Mouse (Mus musculus) embryo, embryonic 9.5 days (tissue): ENCODE measurements around the gene Aanat.

Experiments used
- DNase-seq: peaks from one replicate; pipeline ENCODE4 v3.0.0-alpha.2; 2017; ENCODE audit errors: extremely low spot score

Gene Aanat

DNA sequence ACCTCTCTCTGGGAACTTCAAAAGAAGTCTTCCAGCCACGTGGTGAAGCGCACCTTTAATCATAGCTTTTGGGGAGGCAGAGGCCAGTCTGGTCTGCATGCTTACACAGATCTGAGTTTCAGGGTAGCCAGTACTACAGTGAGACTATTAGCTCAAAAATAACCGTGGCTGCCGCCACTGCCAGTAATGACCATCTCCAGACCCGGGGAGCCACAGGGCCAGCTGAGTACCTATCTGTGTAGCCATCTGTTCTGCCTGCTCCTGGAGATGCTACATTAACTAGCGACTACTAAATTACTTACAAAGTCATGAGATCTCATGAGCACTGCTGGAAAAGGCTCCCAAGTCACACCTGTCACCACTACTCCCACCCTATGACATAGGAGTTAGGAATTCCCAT, 11.2 kb upstream of the Aanat start:
- no peak for DNase-seq

DNA sequence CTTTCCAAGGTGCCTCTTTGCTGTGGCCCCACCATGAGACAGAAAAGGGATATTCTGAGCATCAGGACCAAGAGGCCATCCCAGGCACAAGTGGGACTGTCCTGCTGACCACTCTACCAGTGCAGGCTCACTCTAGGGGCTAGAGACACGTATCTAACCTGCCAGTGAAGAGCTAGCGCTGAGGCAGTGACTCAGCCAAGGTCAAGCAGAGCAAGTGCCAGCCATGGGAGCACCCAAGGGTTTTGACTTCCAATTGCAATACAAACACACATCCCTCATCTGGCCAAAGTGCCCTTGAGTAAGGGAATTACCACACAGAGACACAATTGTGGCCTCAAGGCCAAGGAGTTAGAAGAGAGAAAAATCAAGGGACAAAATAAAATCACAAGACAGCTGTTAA, 10.8 kb upstream of the Aanat start:
- DNase-seq, result no peak

DNA sequence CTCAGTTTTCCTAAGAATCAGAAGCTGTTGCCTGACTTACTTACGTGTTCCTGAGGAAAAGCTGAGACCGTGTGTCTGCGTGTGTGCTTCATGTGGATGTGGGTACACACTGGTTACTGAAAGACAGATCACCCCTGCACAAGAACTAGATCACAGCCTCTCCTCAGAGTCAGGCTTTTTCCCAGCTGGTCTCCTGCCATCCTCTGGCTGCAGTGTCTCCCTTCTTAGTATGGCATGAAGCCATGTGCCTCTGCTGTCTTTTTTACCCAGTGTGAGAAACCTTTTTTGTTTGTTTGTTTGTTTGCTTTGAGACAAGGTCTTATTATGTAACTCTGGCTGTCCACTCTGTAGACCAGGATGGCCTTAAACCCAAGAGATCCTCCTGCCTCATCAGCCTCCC, 7.0 kb upstream of the Aanat start:
- DNase-seq, result no peak

DNA sequence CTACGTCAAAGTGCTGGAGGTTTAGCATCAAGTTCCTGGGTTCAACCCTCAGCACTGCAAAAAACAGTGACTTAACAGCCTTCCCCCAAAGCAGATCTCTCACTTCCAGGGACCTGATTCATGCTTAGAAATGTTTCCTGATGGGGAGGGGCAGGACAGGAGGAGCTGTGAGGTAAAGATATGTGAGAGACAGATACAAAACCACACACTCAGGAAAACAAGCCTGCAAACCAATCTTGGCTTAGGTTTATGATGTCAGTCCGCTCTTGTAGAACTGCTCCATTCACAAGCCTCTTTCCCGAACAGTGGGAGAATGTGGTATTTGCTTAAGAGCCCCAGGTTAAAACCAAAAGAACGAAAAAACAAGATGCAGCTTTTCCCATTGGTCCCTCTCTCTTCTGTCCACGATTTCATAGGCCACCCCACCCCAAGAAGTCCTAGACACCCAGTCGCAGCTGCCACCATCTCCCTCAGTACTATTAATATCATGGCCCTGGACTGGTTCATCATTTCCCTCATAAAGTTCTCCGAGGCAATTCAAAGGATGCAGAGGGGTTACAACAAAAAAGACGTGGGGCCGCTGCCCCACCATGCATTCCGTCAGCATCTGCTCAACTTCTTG, 6.1 kb upstream of the Aanat start:
- no peak for DNase-seq

- peak; percentile 68 for DNase-seq
These were observed 5.4 kb upstream of the Aanat start for GRCm38 (mm10) chr11:116580711-116581375.

DNA sequence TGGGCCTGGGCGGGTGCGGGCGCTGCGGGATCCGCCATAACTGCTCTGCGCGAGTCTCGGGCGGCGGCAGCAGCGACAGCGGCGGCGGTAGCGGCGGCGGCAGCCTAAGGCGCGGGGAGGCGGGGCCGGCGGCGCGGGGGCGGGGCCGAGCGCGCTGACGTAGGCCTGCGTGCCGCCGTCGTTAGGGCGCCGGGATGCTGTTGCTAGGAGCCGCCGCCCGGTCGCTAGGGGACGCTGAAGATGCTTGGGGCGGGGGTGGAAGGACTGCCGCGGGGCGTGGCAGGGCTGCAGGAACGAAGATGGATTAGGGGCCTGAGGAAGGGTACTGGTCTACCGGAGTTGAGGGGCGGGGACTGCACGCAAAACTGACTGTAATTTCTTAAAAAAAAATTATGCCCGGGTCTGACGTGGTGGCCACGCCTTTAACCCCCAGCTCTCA, 4.8 kb upstream of the Aanat start, which contains the start of gene Ube2o:
TSS of gene Ube2o (minus strand) at position 72 of the 439 bp plus-strand sequence.
- peak; percentile 88 for DNase-seq

- DNase-seq, result no peak
These were observed 550 bp upstream of the Aanat start for GRCm38 (mm10) chr11:116585682-116586081.

DNA sequence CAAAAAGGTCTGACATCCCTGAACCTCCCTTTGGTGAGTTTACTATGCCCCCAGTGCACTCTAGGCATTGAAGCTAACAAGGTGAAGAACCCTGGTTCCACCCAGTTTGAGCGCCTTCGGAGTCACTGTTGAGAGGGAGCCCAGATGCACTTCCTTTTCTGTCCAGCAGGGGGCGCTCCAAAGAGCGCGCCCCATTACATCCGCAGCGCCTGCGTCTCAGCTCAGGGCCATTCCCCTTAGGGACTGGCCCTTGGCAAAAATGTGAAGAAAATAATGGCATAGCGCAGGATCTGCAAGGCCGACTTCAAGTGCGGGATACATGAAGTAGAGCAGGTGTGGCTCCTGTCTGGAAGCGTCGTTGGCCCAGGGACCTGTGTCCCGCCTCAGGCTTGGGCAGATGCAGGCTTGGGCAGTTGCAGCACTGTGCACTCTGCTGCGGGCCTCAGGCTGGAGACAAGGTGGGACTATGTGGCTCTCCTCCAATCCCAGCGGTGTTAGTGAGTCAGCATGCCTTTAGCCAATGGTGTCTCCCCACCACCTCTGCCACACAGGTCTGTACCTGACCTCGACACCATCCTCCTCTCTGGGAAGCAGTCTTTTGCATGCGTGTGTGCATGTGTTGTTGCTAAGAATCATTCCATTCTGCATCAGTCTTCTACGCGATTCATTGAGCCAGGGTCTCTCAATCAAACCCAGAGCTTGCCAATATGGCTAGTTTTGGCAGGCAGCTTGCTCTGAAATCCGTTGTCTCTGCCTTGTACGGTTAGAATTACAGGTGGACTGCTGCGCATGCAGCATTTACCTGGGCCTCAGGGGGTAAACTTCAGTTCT, 784 bp downstream of the Aanat start:
- peak; percentile 70 for DNase-seq

DNA sequence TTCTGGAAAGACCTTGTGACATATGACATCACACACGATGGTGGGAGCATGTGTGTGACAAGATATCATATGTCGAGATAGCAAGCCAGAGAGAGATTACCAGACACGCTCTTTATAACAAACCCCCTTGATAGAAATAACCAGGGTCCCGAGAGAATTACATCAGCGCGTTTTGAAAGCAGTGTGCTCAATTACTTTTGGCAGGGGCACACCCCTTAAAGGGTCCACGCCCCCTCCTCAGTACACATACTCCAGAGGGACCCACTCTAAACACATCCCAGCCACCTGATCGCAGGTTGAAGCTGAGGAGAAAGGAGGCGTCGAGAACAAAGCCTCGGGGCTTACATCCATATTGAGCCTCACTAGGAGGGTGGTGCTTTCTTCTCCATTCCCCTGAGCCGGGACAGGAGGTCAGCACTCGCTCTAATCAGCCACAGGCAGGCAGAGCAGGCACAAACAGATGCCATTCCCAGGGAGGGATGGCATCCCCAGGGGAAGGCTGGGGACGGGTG, 2.8 kb downstream of the Aanat start:
- DNase-seq, result no peak

GRCm38 (mm10) chr11:116589574-116589973, 3.3 kb downstream of the Aanat start:
- no peak for DNase-seq

DNA sequence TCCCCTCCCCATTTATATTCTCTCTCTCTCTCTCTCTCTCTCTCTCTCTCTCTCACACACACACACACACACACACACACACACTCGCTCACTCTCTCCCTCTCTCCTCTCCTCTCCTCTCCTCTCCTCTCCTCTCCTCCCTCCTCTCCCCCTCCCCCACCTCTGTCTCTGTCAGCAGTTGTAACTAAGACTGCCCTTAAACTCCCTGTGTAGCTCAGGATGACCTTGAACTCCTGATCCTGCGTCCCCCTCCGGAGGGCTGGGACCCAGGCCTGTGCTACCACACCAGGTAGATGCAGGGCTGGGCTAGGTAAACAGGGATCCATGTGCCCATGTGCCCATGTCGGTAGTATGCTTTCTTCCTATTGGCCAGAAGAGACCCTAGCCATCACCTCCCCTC, 5.4 kb downstream of the Aanat start:
- no peak for DNase-seq

- DNase-seq, result peak; percentile 92
These were observed 6.2 kb downstream of the Aanat start for GRCm38 (mm10) chr11:116592428-116592827.

DNA sequence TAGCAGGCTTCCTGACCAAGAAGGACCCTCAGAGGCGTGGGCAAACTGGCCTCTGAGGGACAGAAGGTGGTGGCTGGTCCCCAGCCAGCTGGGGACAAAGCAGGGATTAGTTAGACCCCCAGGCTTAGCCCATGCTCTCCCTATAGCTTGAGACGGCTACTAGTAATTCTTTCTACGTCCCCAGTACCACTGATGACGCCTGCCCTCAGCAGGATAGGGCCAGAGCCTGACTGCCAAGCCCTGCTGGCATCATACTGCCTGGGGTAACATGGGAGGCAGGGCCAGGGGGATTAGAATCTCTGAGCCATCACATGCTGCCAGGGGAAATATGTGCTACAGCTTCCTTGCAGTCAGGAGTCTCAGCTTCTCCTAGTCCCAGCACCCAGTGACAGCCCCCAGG, 7.1 kb downstream of the Aanat start:
- DNase-seq, result no peak

DNA sequence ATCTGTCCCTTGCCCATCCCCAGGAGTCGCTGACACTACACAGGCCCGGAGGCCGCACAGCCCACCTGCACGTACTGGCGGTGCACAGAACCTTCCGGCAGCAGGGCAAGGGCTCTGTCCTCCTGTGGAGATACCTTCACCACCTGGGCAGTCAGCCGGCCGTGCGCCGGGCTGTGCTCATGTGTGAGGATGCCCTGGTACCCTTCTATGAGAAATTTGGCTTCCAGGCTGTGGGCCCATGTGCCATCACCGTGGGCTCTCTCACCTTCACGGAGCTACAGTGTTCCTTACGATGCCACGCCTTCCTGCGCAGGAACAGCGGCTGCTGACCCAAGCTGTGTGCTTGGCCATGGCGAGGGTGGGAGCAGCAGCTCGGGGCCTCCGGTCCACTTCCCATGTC, 10.5 kb downstream of the Aanat start:
- DNase-seq, result no peak

GRCm38 (mm10) chr11:116598193-116598592, 12.0 kb downstream of the Aanat start:
- DNase-seq, result no peak

DNA sequence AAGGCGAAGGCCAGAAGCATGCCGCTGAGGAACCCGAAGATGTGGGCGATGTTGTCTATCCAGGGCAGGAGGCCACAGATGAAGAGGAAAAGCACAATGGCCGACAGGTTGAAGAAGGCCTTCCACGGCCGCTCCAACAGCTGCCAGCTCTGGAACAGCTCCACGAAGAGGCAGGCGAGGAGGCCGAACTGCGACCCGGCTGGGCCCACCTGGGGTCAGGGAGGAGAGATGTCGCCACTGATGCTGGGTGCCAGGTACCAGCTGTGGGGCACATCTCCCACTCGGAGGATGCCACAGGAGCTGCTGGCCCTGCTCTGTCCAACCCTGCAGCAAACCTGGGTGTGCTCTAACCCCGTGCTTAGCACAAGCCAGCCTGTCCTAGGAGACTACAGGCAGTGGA, 13.0 kb downstream of the Aanat start:
- DNase-seq, result no peak

GRCm38 (mm10) chr11:116601166-116601565, 14.9 kb downstream of the Aanat start:
- no peak for DNase-seq

DNA sequence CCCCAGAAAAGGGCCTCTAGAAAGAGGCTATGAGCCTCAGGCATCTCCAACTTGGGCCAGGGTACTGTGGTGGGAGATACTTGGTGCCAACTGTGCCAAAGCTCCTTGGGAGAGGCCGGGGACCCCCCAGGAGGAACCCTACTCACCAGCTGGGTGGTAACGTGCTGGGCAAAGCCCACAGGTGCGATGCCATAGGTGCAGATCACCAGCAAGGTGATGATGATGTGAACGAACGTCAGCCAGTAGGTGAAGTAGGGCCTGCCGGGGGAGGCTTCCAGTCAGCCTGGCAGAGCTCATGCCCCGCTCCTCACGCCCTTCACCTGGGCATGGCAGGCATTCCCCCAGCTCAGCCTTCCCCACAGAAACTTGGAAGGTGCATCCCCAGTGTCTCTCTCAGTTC, 15.8 kb downstream of the Aanat start:
- no peak for DNase-seq

DNA sequence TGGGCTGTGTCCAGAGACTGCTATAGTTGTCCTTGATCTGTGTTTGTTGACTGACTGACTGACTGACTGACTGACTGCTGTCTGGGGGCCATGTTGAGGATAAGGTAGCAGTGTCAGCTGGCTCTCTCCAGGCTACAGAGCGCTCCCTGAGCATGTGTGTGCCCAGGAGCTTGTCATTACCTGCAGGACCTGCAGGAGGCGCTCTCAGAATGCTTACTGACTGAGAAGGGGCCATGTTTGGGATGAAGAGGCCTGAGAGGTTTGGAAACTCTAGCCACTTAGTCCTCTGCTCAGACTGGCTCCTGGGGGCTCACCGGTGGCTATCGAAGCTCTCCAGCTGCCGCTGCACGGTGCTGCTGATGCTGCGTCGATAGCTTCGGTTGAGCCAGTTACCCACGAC, 17.1 kb downstream of the Aanat start:
- DNase-seq, result no peak

DNA sequence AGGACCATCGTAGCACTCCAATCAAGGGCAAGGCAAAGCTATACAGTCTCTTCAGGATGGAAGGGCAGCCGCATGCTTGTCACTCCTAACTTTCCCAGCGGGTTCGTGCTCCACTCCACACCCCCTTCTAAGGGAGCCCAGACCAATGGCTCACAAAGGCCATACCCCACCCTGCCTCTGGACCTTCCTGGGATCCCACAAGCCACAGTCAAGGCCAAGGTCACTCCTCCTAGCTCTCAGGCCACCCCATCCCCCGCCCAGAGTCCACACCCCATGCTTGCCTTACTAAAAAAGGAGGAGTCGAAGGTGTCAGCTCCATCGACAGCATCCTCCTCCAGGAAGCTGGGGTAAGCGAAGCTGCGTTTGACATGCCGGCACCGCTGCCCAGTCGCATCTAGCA, 17.9 kb downstream of the Aanat start:
- DNase-seq, result no peak

DNA sequence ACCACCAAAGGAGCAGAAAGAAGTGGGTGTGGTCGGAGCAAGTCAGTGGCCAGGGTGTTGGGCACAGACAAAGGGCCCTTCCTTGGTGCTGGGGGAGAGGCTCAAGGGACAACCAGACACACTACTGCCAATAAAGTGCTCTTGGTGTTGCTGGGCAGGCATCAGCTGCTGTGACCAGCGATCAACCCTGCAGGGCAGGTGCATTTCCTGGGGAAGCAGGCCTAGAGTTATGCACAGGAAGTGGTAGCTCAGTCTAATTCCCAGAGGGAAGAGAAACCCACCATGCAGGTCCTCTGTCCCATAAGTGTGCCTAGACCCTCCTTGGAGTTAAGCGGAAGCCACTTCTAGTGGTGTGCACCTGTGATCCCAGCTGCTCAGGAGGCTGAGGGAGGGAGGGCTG, 21.5 kb downstream of the Aanat start:
- no peak for DNase-seq

DNA sequence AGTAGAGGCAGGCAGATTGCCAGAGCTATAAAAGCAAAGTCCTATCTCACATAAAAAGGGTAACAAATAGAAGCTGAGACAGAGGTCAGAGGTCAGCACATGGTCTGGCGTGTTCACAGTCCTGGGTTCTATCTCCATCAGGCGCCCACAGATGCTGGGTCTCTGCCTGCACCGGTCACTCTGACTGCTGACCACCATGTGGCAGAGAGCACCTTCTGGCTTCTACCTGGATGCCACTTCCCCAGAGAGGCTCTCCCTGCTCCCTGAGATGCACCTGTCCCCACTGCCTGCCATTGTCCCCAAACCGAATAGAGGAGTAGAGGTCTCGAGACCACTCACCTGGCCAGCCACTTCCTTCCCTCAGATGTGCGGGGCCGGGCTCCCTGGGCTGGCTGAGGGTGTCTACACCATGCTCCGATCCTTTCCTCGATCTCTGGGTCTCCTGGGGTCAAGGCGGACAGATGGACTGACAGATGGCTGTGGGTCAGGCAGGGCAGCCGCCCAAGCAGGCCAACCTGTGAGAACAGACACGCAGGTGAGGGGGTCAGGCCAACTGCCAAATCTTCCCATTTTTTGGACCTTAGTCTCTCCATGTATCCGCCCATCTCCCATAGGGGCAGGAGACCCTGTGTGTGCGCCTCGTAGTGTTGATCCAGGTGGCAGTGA, 23.9 kb downstream of the Aanat start:
- DNase-seq, result no peak
